27 mouse cellular contexts compared by ENCODE assay signal in genomic region chr6:27028377-27028776, GRCm38 (mm10).
DNase-seq lines count a peak whose midpoint lies in the region; ATAC-seq and TF ChIP-seq lines count a peak whose summit lies in the region.
"Had no signal": no experiment of that assay in that cellular context is flagged by ENCODE, and none has a peak within 500 bp of the region (broad histone marks: within the 10 kb centered on the region; RNA-seq: fewer than 3 reads in every experiment).

No protein-coding gene starts in this region.

- no peaks in the 10 kb centered on the region for H3K4me1 ChIP-seq in hindbrain, embryonic 11.5 days (replicated peaks; ENCODE audit: control insufficient read depth, insufficient read depth, low read length)
- H3K4me1 ChIP-seq in hindbrain, postnatal 0 days (ENCODE audit: insufficient read depth, low read length): no peaks in the 10 kb centered on the region
- H3K4me1 ChIP-seq in midbrain, embryonic 13.5 days (replicated peaks): no peaks in the 10 kb centered on the region; the same call in 1 of the 2 replicates
- H3K4me1 ChIP-seq in midbrain, embryonic 15.5 days: no peaks in the 10 kb centered on the region
- no peaks in the 10 kb centered on the region for H3K4me1 ChIP-seq in forebrain, postnatal 0 days (ENCODE audit: insufficient read depth)
- H3K4me1 ChIP-seq: kidney, embryonic 15.5 days; limb, embryonic 12.5 days; liver, embryonic 15.5 days had no signal

- no peak overlapping the region for H3K4me2 ChIP-seq in hindbrain, embryonic 11.5 days (replicated peaks; ENCODE audit: low read depth, low read length)
- no peak overlapping the region for H3K4me2 ChIP-seq in hindbrain, postnatal 0 days (ENCODE audit: low read depth, low read length)
- no peak overlapping the region for H3K4me2 ChIP-seq in midbrain, embryonic 13.5 days (replicated peaks)
- no peak overlapping the region for H3K4me2 ChIP-seq in midbrain, embryonic 15.5 days
- H3K4me2 ChIP-seq in forebrain, postnatal 0 days (ENCODE audit: low read depth): no peak overlapping the region
- H3K4me2 ChIP-seq: heart, embryonic 11.5 days; kidney, embryonic 15.5 days; limb, embryonic 12.5 days; liver, embryonic 15.5 days; lung, embryonic 14.5 days had no signal

- no peak overlapping the region for H3K27ac ChIP-seq in hindbrain, embryonic 11.5 days (ENCODE audit: low read depth, low read length)
- H3K27ac ChIP-seq in hindbrain, postnatal 0 days: no peak overlapping the region
- no peak overlapping the region for H3K27ac ChIP-seq in midbrain, embryonic 13.5 days
- no peak overlapping the region for H3K27ac ChIP-seq in midbrain, embryonic 15.5 days
- H3K27ac ChIP-seq in forebrain, postnatal 0 days (ENCODE audit: low read depth, low read length): no peak overlapping the region
- H3K27ac ChIP-seq: gastrocnemius, adult 2 months; kidney, embryonic 15.5 days; limb, embryonic 12.5 days; liver, embryonic 15.5 days; stomach, postnatal 0 days had no signal

- DNase-seq in hindbrain, embryonic 11.5 days (ENCODE audit: low spot score): peak; percentile 1
- DNase-seq in hindbrain, postnatal 0 days (ENCODE audit: low spot score): no peak
- DNase-seq in forebrain, postnatal 0 days: peak; percentile 10
- no peak for DNase-seq in lung, postnatal 25 days (ENCODE audit: low spot score)
- DNase-seq in lung, postnatal 10 days: no peak
- no peak for DNase-seq in spleen, postnatal 36 days (ENCODE audit: low spot score in 2 of 2)
- DNase-seq: adrenal gland, postnatal 25 days; cerebellum, adult 18-20 months; gastrocnemius, adult 2 months; gastrocnemius, postnatal 36 days; heart, adult 18-20 months; heart, postnatal 4 days; kidney, adult 18-20 months; kidney, postnatal 25 days; lung, embryonic 14.5 days; lung, postnatal 36 days; right cerebral cortex, postnatal 14 days; thymus, adult 18-20 months; thymus, postnatal 25 days had no signal

- no peak for TF ChIP-seq CTCF in hindbrain, postnatal 0 days (IDR thresholded peaks at IDR 0.05; ENCODE audit: low read depth)
- TF ChIP-seq CTCF in forebrain, postnatal 0 days (IDR thresholded peaks at IDR 0.05; ENCODE audit: low read depth): no peak

- H3K36me3 ChIP-seq in hindbrain, embryonic 11.5 days (ENCODE audit: control insufficient read depth, insufficient read depth, low read length): no peaks in the 10 kb centered on the region
- H3K36me3 ChIP-seq in hindbrain, postnatal 0 days (ENCODE audit: insufficient read depth, low read length): no peaks in the 10 kb centered on the region
- no peaks in the 10 kb centered on the region for H3K36me3 ChIP-seq in midbrain, embryonic 13.5 days
- H3K36me3 ChIP-seq in midbrain, embryonic 15.5 days (replicated peaks): no peaks in the 10 kb centered on the region
- no peaks in the 10 kb centered on the region for H3K36me3 ChIP-seq in forebrain, postnatal 0 days (ENCODE audit: insufficient read depth)
- H3K36me3 ChIP-seq: kidney, embryonic 15.5 days; limb, embryonic 12.5 days; liver, embryonic 15.5 days had no signal

- H3K27me3 ChIP-seq in hindbrain, embryonic 11.5 days (ENCODE audit: control insufficient read depth, insufficient read depth, low read length): no peaks in the 10 kb centered on the region
- no peaks in the 10 kb centered on the region for H3K27me3 ChIP-seq in hindbrain, postnatal 0 days (ENCODE audit: insufficient read depth, low read length)
- H3K27me3 ChIP-seq in midbrain, embryonic 13.5 days: no peaks in the 10 kb centered on the region
- H3K27me3 ChIP-seq in midbrain, embryonic 15.5 days (replicated peaks): no peaks in the 10 kb centered on the region
- H3K27me3 ChIP-seq in forebrain, postnatal 0 days (ENCODE audit: insufficient read depth, low read length): no peaks in the 10 kb centered on the region
- H3K27me3 ChIP-seq: kidney, embryonic 15.5 days; limb, embryonic 12.5 days; liver, embryonic 15.5 days had no signal

- no peaks in the 10 kb centered on the region for H3K9me3 ChIP-seq in hindbrain, embryonic 11.5 days (ENCODE audit: control insufficient read depth, low read length)
- no peaks in the 10 kb centered on the region for H3K9me3 ChIP-seq in hindbrain, postnatal 0 days (ENCODE audit: low read length)
- H3K9me3 ChIP-seq in midbrain, embryonic 13.5 days: no peaks in the 10 kb centered on the region
- no peaks in the 10 kb centered on the region for H3K9me3 ChIP-seq in midbrain, embryonic 15.5 days
- H3K9me3 ChIP-seq in forebrain, postnatal 0 days (ENCODE audit: low read length): no peaks in the 10 kb centered on the region
- H3K9me3 ChIP-seq: kidney, embryonic 15.5 days; limb, embryonic 12.5 days; liver, embryonic 15.5 days had no signal

- H3K4me3 ChIP-seq in hindbrain, embryonic 11.5 days (ENCODE audit: low read depth, low read length): no peak overlapping the region
- H3K4me3 ChIP-seq in hindbrain, postnatal 0 days (ENCODE audit: low read length): no peak overlapping the region
- no peak overlapping the region for H3K4me3 ChIP-seq in midbrain, embryonic 13.5 days (replicated peaks)
- H3K4me3 ChIP-seq in midbrain, embryonic 15.5 days: no peak overlapping the region
- H3K4me3 ChIP-seq in forebrain, postnatal 0 days (ENCODE audit: low read depth, low read length): no peak overlapping the region
- H3K4me3 ChIP-seq: erythroblast, embryonic 14.5 days; gastrocnemius, adult 2 months; kidney, embryonic 15.5 days; limb, embryonic 12.5 days; liver, embryonic 15.5 days had no signal

- WGBS in hindbrain, embryonic 11.5 days: 63% methylated on average over 2 of the region's 2 CpGs
- WGBS in hindbrain, postnatal 0 days: 28% methylated on average over 2 of the region's 2 CpGs
- 35% methylated on average over 2 of the region's 2 CpGs for WGBS in midbrain, embryonic 13.5 days
- WGBS in midbrain, embryonic 15.5 days: 27% methylated on average over 2 of the region's 2 CpGs
- 27% methylated on average over 2 of the region's 2 CpGs for WGBS in forebrain, postnatal 0 days

- ATAC-seq in hindbrain, embryonic 11.5 days (ENCODE audit: low FRiP score): peak; percentile 84
- no peak for ATAC-seq in hindbrain, postnatal 0 days
- ATAC-seq in midbrain, embryonic 13.5 days: 0 out of 2 replicates have a peak, but pooled peaks have one; percentile 53
- ATAC-seq in midbrain, embryonic 15.5 days (replicated peaks): no peak
- peak; percentile 48; the same call in 1 of the 2 replicates for ATAC-seq in forebrain, postnatal 0 days

- no peak overlapping the region for H3K9ac ChIP-seq in hindbrain, embryonic 11.5 days (ENCODE audit: low read depth, low read length)
- no peak overlapping the region for H3K9ac ChIP-seq in hindbrain, postnatal 0 days (replicated peaks; ENCODE audit: low read length)
- H3K9ac ChIP-seq in midbrain, embryonic 13.5 days (replicated peaks): no peak overlapping the region
- no peak overlapping the region for H3K9ac ChIP-seq in midbrain, embryonic 15.5 days
- H3K9ac ChIP-seq in forebrain, postnatal 0 days: no peak overlapping the region
- H3K9ac ChIP-seq: kidney, embryonic 15.5 days; limb, embryonic 12.5 days; liver, embryonic 15.5 days; lung, embryonic 14.5 days had no signal

Comparison
In these comparisons a context has a peak if more than half of its experiments do, and no peak if none do; other contexts are left out.
1. ATAC-seq: peak in hindbrain, embryonic 11.5 days (single experiment), midbrain, embryonic 13.5 days (single experiment) and forebrain, postnatal 0 days (single experiment); none in hindbrain, postnatal 0 days (single experiment) and midbrain, embryonic 15.5 days (single experiment).
2. DNase-seq: peak in hindbrain, embryonic 11.5 days (single experiment) and forebrain, postnatal 0 days (single experiment); none in hindbrain, postnatal 0 days (single experiment), lung, postnatal 25 days (single experiment), lung, postnatal 10 days (single experiment) and spleen, postnatal 36 days (0 of 2).